Mouse (Mus musculus): ENCODE results near the gene P2ry12. TPM values are rescaled to one million over a fixed set of nuclear protein-coding genes. Genes with fewer than 3 reads are reported as not detected.

P2ry12 gene
- not detected for polyA plus RNA-seq (2017; shearing (Covaris generic))

DNA sequence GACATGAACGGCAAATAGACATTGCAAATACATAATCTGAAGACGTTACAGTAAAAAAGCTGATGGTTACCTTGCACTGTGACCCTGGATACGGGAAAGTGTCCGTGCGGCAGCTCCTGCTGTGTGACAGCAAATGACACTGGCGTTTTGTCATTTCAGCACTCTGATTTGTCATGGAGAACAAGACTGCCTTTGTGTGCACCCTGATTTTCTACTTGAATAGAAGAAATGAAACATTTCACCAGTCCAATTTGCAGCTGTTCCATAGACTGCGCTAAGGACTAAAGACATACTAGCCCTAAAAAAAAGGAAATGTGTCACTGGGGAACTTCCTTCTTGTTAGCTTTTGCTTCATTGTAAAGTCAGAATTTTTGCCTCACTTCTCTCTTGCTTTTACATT, at the start of gene P2ry12:
Gene P2ry12 (minus strand): TSS at position 168 of the 400 bp plus-strand sequence.

DNA sequence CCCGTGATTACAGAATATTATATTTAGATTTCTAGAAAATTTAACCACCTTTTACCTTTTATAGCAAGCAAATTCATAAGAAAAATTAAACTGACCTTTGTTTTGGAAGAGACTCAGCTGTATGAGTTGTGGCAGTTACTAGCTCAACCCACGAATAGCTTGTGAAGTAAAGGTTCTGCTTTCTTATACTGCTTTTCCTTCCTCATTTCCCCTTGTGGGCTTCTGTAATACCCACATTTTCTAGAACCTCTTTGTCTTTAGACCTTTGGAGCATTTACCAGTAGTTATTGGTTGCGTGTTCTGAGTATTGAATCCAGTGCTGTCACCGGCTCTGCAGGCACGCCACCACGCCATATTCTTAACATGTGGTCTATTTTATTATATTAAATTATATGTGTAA, 51.9 kb downstream of the P2ry12 start, which contains the start of gene P2ry13:
Gene P2ry13 (minus strand): TSS at position 156 of the 400 bp plus-strand sequence.

GRCm38 (mm10) chr3:59194938-59195337, 67.7 kb downstream of the P2ry12 start, which contains the start of gene Gpr87:
Gpr87 (minus strand) TSS chr3:59195104.

Other genes with a start within 250 kb of the P2ry12 start
- gene Gpr171, start 161.1 kb downstream of the P2ry12 start, polyA plus RNA-seq (2017; shearing (Covaris generic)), result 157 TPM
- 18.6 TPM for gene P2ry14, start 109.3 kb downstream of the P2ry12 start, polyA plus RNA-seq (2017; shearing (Covaris generic))
- not detected for gene Gpr87, start 67.8 kb downstream of the P2ry12 start, polyA plus RNA-seq (2017; shearing (Covaris generic))
- gene P2ry13, start 52.0 kb downstream of the P2ry12 start, polyA plus RNA-seq (2017; shearing (Covaris generic)), result not detected
- 0.04 TPM for gene Igsf10, start 81.5 kb upstream of the P2ry12 start, polyA plus RNA-seq (2017; shearing (Covaris generic))